Mouse (Mus musculus) MEL (cell line): ENCODE measurements around the gene Arhgef7. TPM values are rescaled to one million over a fixed set of nuclear protein-coding genes. Genes with fewer than 3 reads are reported as not detected.

Experiments used
- DNase-seq: peaks from one replicate; pipeline ENCODE4 v3.0.0; 2011; ENCODE audit warnings: low read depth, low spot score
- H3K27ac ChIP-seq: 2 replicates; pipeline ENCODE4 v1.5.1; 2012; ENCODE audit warnings: low read depth, mild to moderate bottlenecking, control low read depth, low read length, moderate library complexity; ENCODE audit not compliant: control insufficient read depth
- H3K27me3 ChIP-seq, 2 experiments: fragments of 150-350 bp in 1 of 2; sonication (generic) in 1 of 2; 2 replicates each; pipeline ENCODE4 v1.6.1; 2012; ENCODE audit warnings: low read length in 2 of 2, mild to moderate bottlenecking in 2 of 2, improper control_type of control experiment in 1 of 2, moderate library complexity in 1 of 2; ENCODE audit not compliant: insufficient read depth in 2 of 2, control insufficient read depth in 1 of 2
- H3K36me3 ChIP-seq, 2 experiments: 2 replicates each; pipeline ENCODE4 v1.6.1; 2012 to 2014; ENCODE audit warnings: low read length in 2 of 2, improper control_type of control experiment in 1 of 2, inconsistent platforms in 1 of 2, mild to moderate bottlenecking in 1 of 2; ENCODE audit not compliant: insufficient read depth in 2 of 2, control insufficient read depth in 1 of 2
- H3K4me1 ChIP-seq, 2 experiments: fragments of 150-350 bp in 1 of 2; sonication (generic) in 1 of 2; 2 replicates each; pipeline ENCODE4 v1.6.1; 2012; ENCODE audit warnings: low read length in 2 of 2, improper control_type of control experiment in 1 of 2, mild to moderate bottlenecking in 1 of 2; ENCODE audit not compliant: insufficient read depth in 2 of 2, control insufficient read depth in 1 of 2
- H3K4me3 ChIP-seq, 2 experiments: fragments of 150-350 bp in 1 of 2; sonication (generic) in 1 of 2; 2 replicates each; pipeline ENCODE4 v1.5.1; 2012; ENCODE audit warnings: low read depth in 2 of 2, low read length in 2 of 2, mild to moderate bottlenecking in 2 of 2, moderate library complexity in 2 of 2, control low read depth in 1 of 2, improper control_type of control experiment in 1 of 2; ENCODE audit not compliant: control insufficient read depth in 1 of 2, insufficient read depth in 1 of 2
- H3K79me2 ChIP-seq: 2 replicates; pipeline ENCODE4 v1.6.1; 2012; ENCODE audit warnings: mild to moderate bottlenecking, low read length, moderate library complexity; ENCODE audit not compliant: control insufficient read depth, poor library complexity, insufficient read depth
- H3K9ac ChIP-seq: 2 replicates; pipeline ENCODE4 v1.6.1; 2012; ENCODE audit warnings: low read depth, mild to moderate bottlenecking, control low read depth, low read length, moderate library complexity; ENCODE audit not compliant: control insufficient read depth, poor library complexity, severe bottlenecking
- H3K9me3 ChIP-seq: fragments of 150-350 bp; sonication (generic); replicated peaks from 2 replicates; pipeline ENCODE4 v1.6.1; 2012; ENCODE audit warnings: mild to moderate bottlenecking, low read length, improper control_type of control experiment, moderate library complexity; ENCODE audit not compliant: insufficient read depth
- CHD2 ChIP-seq: IDR thresholded peaks from 2 replicates; pipeline ENCODE4 v1.6.1; 2011; ENCODE audit warnings: low read length, improper control_type of control experiment
- CTCF ChIP-seq, 3 experiments: IDR thresholded peaks in 2 of 3; conservative IDR thresholded peaks in 1 of 3; 2 replicates each; pipeline ENCODE4 v1.5.1; 2011 to 2012; ENCODE audit warnings: low read length in 3 of 3, low read depth in 2 of 3, mild to moderate bottlenecking in 2 of 3, improper control_type of control experiment in 1 of 3, inconsistent platforms in 1 of 3, mixed read lengths in 1 of 3, moderate library complexity in 1 of 3; ENCODE audit not compliant: control insufficient read depth in 1 of 3, insufficient read depth in 1 of 3, poor library complexity in 1 of 3, severe bottlenecking in 1 of 3
- EP300 ChIP-seq, 2 experiments: IDR thresholded peaks; 2 replicates each; pipeline ENCODE4 v1.6.1; 2011; ENCODE audit warnings: improper control_type of control experiment in 2 of 2, low read length in 2 of 2, low read depth in 1 of 2, mild to moderate bottlenecking in 1 of 2
- HCFC1 ChIP-seq: IDR thresholded peaks from 2 replicates; pipeline ENCODE4 v1.6.1; 2012; ENCODE audit warnings: low read depth, mild to moderate bottlenecking, inconsistent platforms, low read length, improper control_type of control experiment, moderate library complexity
- MAFK ChIP-seq: IDR thresholded peaks from 2 replicates; pipeline ENCODE4 v1.6.1; 2011; ENCODE audit warnings: low read depth, mild to moderate bottlenecking, low read length, improper control_type of control experiment, borderline replicate concordance
- MAX ChIP-seq: IDR thresholded peaks from 2 replicates; pipeline ENCODE4 v1.6.1; 2011; ENCODE audit warnings: low read length, improper control_type of control experiment
- MAZ ChIP-seq: IDR thresholded peaks from 2 replicates; pipeline ENCODE4 v1.6.1; 2012; ENCODE audit warnings: low read depth, mild to moderate bottlenecking, inconsistent platforms, low read length, improper control_type of control experiment
- MXI1 ChIP-seq: IDR thresholded peaks from 2 replicates; pipeline ENCODE4 v1.6.1; 2011; ENCODE audit warnings: mild to moderate bottlenecking, low read depth, low read length, improper control_type of control experiment
- MYC ChIP-seq: IDR thresholded peaks from 2 replicates; pipeline ENCODE4 v1.6.1; 2011; ENCODE audit warnings: low read depth, mild to moderate bottlenecking, low read length, improper control_type of control experiment, moderate library complexity
- NELFE ChIP-seq: IDR thresholded peaks from 2 replicates; pipeline ENCODE4 v1.6.1; 2011; ENCODE audit warnings: low read depth, low read length, improper control_type of control experiment
- POLR2A ChIP-seq, 2 experiments: IDR thresholded peaks; 2 replicates each; pipeline ENCODE4 v1.6.1; 2011 to 2012; ENCODE audit warnings: low read length in 2 of 2, mild to moderate bottlenecking in 2 of 2, control low read depth in 1 of 2, improper control_type of control experiment in 1 of 2, low read depth in 1 of 2, moderate library complexity in 1 of 2; ENCODE audit not compliant: control insufficient read depth in 1 of 2, insufficient read depth in 1 of 2, poor library complexity in 1 of 2
- POLR2AphosphoS5 ChIP-seq: IDR thresholded peaks from 2 replicates; pipeline ENCODE4 v1.6.1; 2012; ENCODE audit warnings: low read depth, borderline replicate concordance, mild to moderate bottlenecking, inconsistent platforms, low read length, moderate library complexity, mixed read lengths
- RCOR1 ChIP-seq: IDR thresholded peaks from 2 replicates; pipeline ENCODE4 v1.6.1; 2012; ENCODE audit warnings: low read depth, mild to moderate bottlenecking, inconsistent platforms, low read length, improper control_type of control experiment
- TAL1 ChIP-seq: IDR thresholded peaks from 2 replicates; pipeline ENCODE4 v1.6.1; 2012; ENCODE audit warnings: mild to moderate bottlenecking, inconsistent platforms, low read length, moderate library complexity, mixed read lengths
- TBP ChIP-seq: IDR thresholded peaks from 2 replicates; pipeline ENCODE4 v1.8.0; 2011; ENCODE audit warnings: low read depth, low read length, improper control_type of control experiment
- UBTF ChIP-seq: IDR thresholded peaks from 2 replicates; pipeline ENCODE4 v1.6.1; 2012; ENCODE audit warnings: low read depth, mild to moderate bottlenecking, inconsistent platforms, low read length, improper control_type of control experiment, moderate library complexity, borderline replicate concordance; ENCODE audit not compliant: insufficient read depth
- USF2 ChIP-seq, 2 experiments: IDR thresholded peaks; 2 replicates each; pipeline ENCODE4 v1.6.1; 2011 to 2012; ENCODE audit warnings: improper control_type of control experiment in 2 of 2, low read length in 2 of 2, borderline replicate concordance in 1 of 2, inconsistent platforms in 1 of 2, low read depth in 1 of 2, mild to moderate bottlenecking in 1 of 2; ENCODE audit not compliant: insufficient read depth in 1 of 2
- ZKSCAN1 ChIP-seq: IDR thresholded peaks from 2 replicates; pipeline ENCODE4 v1.6.1; 2012; ENCODE audit warnings: low read depth, mild to moderate bottlenecking, inconsistent platforms, low read length, improper control_type of control experiment, moderate library complexity
- ZMIZ1 ChIP-seq: IDR thresholded peaks from 2 replicates; pipeline ENCODE4 v1.6.1; 2012; ENCODE audit warnings: low read depth, mild to moderate bottlenecking, inconsistent platforms, low read length, improper control_type of control experiment, moderate library complexity
- polyA plus RNA-seq, 2 experiments: library from polyadenylated mRNA; stranded (reverse) in 1 of 2; unstranded in 1 of 2; fragments of >175 nt in 1 of 2; fragments of >200 nt in 1 of 2; gene quantifications; 2 replicates each; pipeline versions ENCODE4 v1.2.1 to v1.2.4; 2012; ENCODE audit warnings: low replicate concordance in 2 of 2, low read depth in 1 of 2; ENCODE audit not compliant: insufficient read length in 2 of 2, insufficient read depth in 1 of 2, missing spikeins in 1 of 2
- total RNA-seq: library from RNA; depleted of rRNA; stranded (reverse); fragments of 300-350 nt; gene quantifications from 2 replicates; pipeline ENCODE4 v1.2.3, GENCODE M21; 2012

The Arhgef7 gene
- total and polyA plus RNA-seq, 3 experiments, result 21.0 to 36.8 TPM; not detected in 1

DNA sequence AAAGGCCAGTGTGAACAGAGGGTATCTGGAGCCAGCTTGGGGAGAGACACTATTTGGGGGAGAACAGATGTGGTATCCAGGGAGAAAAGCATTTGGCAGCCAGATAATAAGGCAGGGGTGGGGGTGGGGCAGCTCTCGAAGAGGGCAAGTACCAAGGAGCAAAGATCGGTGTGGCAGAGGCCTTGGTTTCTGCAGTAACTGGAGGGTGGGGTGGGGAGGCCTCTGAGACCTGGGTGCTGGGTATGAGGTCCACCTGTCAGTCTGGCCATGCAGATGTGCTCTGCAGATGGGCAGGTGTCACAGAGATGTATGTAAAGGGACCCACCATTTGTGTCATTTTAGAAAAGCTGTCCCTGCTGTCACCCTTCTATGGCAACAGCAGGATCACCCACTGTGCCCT lies 18.7 kb upstream of the Arhgef7 start:
- no peaks in the 10 kb centered on the region for H3K4me1 ChIP-seq
- H3K27me3 ChIP-seq, result peaks cover 0 to 3% of the 10 kb centered on the region in 2 experiments; a peak in 1 of 4 replicates
- no peaks in the 10 kb centered on the region for H3K79me2 ChIP-seq

DNA sequence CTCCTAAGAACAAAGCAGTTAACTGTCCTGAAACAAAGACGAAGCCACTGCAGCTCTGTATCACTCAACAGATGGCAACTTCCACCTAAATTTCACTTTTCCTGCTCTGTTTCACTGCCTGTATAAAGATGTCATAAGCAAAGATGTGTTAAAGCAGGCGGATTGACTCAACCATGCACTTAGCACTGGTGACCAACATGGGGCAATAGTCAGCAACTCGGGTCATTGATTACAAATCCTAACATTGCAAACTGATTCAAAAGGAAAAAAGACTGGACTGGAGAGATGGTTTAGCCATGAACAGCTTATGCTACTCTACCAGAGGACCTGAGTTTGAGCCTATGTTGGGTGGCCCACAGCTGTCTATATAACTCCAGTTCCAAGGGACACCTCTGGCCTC lies 18.0 kb upstream of the Arhgef7 start:
- no peak overlapping the region for H3K27ac ChIP-seq
- no peaks in the 10 kb centered on the region for H3K9me3 ChIP-seq
- no peak for TF ChIP-seq MAFK
- no peak for TF ChIP-seq EP300 (IDR thresholded peaks at IDR 0.05; ENCODE audit: low read depth in 1 of 2, low read length in 2 of 2)
- TF ChIP-seq MAX, result no peak
- no peak for TF ChIP-seq CHD2
- TF ChIP-seq POLR2A (IDR thresholded peaks at IDR 0.05; ENCODE audit: control insufficient read depth in 1 of 2, insufficient read depth in 1 of 2, low read depth in 1 of 2, low read length in 2 of 2, poor library complexity in 1 of 2), result no peak
- TF ChIP-seq MAZ, result no peak
- TF ChIP-seq CTCF (IDR thresholded peaks at IDR 0.05 in 2 of 3, conservative IDR thresholded peaks at IDR 0.05 in 1 of 3; ENCODE audit: control insufficient read depth in 1 of 3, insufficient read depth in 1 of 3, low read depth in 2 of 3, low read length in 3 of 3, poor library complexity in 1 of 3, severe bottlenecking in 1 of 3), result no peak
- no peak for TF ChIP-seq NELFE
- no peak for TF ChIP-seq UBTF
- TF ChIP-seq POLR2AphosphoS5, result no peak
- no peak for TF ChIP-seq TAL1
- TF ChIP-seq ZKSCAN1, result no peak
- no peak for TF ChIP-seq RCOR1
- no peak for TF ChIP-seq USF2 (IDR thresholded peaks at IDR 0.05; ENCODE audit: borderline replicate concordance in 1 of 2, insufficient read depth in 1 of 2, low read depth in 1 of 2, low read length in 2 of 2)
- no peak for TF ChIP-seq MYC
- H3K9ac ChIP-seq, result no peak overlapping the region
- peaks cover 0 to 3% of the 10 kb centered on the region in 2 experiments; a peak in 1 of 4 replicates for H3K27me3 ChIP-seq
- no peaks in the 10 kb centered on the region for H3K79me2 ChIP-seq
- H3K36me3 ChIP-seq, result no peaks in the 10 kb centered on the region
- H3K4me3 ChIP-seq, result no peak overlapping the region
- DNase-seq, result no peak
- H3K4me1 ChIP-seq, result no peaks in the 10 kb centered on the region

More for the DNA sequence above, 18.7 kb upstream of the Arhgef7 start:
- H3K36me3 ChIP-seq, result no peaks in the 10 kb centered on the region
- TF ChIP-seq ZMIZ1, result no peak
- no peak for TF ChIP-seq POLR2AphosphoS5
- TF ChIP-seq MXI1, result no peak
- no peak for TF ChIP-seq RCOR1
- no peak for TF ChIP-seq ZKSCAN1
- TF ChIP-seq HCFC1, result no peak
- TF ChIP-seq TBP, result no peak
- no peak for TF ChIP-seq USF2 (IDR thresholded peaks at IDR 0.05; ENCODE audit: borderline replicate concordance in 1 of 2, insufficient read depth in 1 of 2, low read depth in 1 of 2, low read length in 2 of 2)
- no peak overlapping the region for H3K4me3 ChIP-seq
- no peak overlapping the region for H3K27ac ChIP-seq
- no peak overlapping the region for H3K9ac ChIP-seq
- no peaks in the 10 kb centered on the region for H3K9me3 ChIP-seq
- DNase-seq, result no peak
